In the genomic region with DNA sequence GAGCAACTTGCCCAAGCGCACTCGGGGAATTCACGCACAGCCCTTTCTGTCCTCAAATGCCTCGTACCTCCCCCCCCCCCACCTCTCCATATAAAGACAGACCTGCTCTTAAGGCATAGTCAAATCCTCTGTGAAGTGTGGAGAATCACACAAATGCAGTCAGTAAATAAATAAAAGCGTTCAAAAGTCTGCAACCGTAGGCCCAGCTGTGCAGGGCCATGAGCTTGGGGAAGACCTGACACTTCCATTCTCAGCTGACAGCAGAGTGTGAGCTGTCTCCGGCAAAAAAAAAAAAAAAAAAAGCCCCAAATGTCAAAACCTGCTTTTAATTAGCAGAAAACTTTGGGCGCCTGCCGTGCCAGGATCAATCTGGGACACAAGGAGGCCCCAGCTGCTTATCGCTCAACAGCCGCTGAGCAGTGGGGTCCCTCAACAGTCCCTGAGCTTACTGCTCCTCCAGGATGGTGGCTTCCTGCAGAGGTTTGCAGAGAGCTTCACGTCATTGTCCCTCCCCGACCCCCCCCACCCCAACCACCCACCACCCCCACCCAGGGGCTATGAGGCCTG, we compare ENCODE assay signal across 17 mouse cellular contexts. TPM values are rescaled to one million over a fixed set of nuclear protein-coding genes. Genes with fewer than 3 reads are reported as not detected.
DNase-seq lines count a peak whose midpoint lies in the region; ATAC-seq lines count a peak whose summit lies in the region.
"Had no signal": no experiment of that assay in that cellular context is flagged by ENCODE, and none has a peak within 500 bp of the region (broad histone marks: within the 10 kb centered on the region; RNA-seq: fewer than 3 reads in every experiment).

No protein-coding gene starts in this region.

- H3K4me2 ChIP-seq in embryonic facial prominence, embryonic 11.5 days (ENCODE audit: low read depth, low read length) = no peak overlapping the region
- no peak overlapping the region for H3K4me2 ChIP-seq in neural tube, embryonic 12.5 days (replicated peaks)
- H3K4me2 ChIP-seq in neural tube, embryonic 15.5 days = no peak overlapping the region
- no peak overlapping the region for H3K4me2 ChIP-seq in heart, embryonic 12.5 days
- H3K4me2 ChIP-seq: limb, embryonic 15.5 days; midbrain, embryonic 12.5 days had no signal

- no peaks in the 10 kb centered on the region for H3K27me3 ChIP-seq in embryonic facial prominence, embryonic 11.5 days (ENCODE audit: control insufficient read depth, insufficient read depth, low read length)
- no peaks in the 10 kb centered on the region for H3K27me3 ChIP-seq in embryonic facial prominence, embryonic 10.5 days (replicated peaks; ENCODE audit: low read depth, poor library complexity, severe bottlenecking)
- H3K27me3 ChIP-seq in neural tube, embryonic 12.5 days (replicated peaks) = no peaks in the 10 kb centered on the region
- H3K27me3 ChIP-seq in neural tube, embryonic 15.5 days (replicated peaks) = peaks cover 4% of the 10 kb centered on the region; the same call in 1 of the 2 replicates
- H3K27me3 ChIP-seq in limb, embryonic 10.5 days (ENCODE audit: low read depth, poor library complexity, severe bottlenecking) = peaks cover 5% of the 10 kb centered on the region; the same call in 1 of the 2 replicates
- H3K27me3 ChIP-seq in heart, embryonic 12.5 days (replicated peaks) = peaks cover 22% of the 10 kb centered on the region
- H3K27me3 ChIP-seq: limb, embryonic 15.5 days; midbrain, embryonic 12.5 days had no signal

- no peaks in the 10 kb centered on the region for H3K9me3 ChIP-seq in embryonic facial prominence, embryonic 11.5 days (replicated peaks; ENCODE audit: control insufficient read depth, low read length)
- no peaks in the 10 kb centered on the region for H3K9me3 ChIP-seq in embryonic facial prominence, embryonic 10.5 days
- no peaks in the 10 kb centered on the region for H3K9me3 ChIP-seq in neural tube, embryonic 12.5 days
- no peaks in the 10 kb centered on the region for H3K9me3 ChIP-seq in neural tube, embryonic 15.5 days (replicated peaks)
- no peaks in the 10 kb centered on the region for H3K9me3 ChIP-seq in limb, embryonic 10.5 days (replicated peaks)
- no peaks in the 10 kb centered on the region for H3K9me3 ChIP-seq in heart, embryonic 12.5 days (replicated peaks)
- H3K9me3 ChIP-seq: limb, embryonic 15.5 days; midbrain, embryonic 12.5 days had no signal

- WGBS in embryonic facial prominence, embryonic 11.5 days = 22% methylated on average over 13 of the region's 13 CpGs
- WGBS in embryonic facial prominence, embryonic 10.5 days = 33% methylated on average over 13 of the region's 13 CpGs
- 28% methylated on average over 13 of the region's 13 CpGs for WGBS in neural tube, embryonic 12.5 days
- whole genome bisulfite sequencing in neural tube, embryonic 15.5 days = 34% methylated on average over 13 of the region's 13 CpGs
- 22% methylated on average over 13 of the region's 13 CpGs for WGBS in limb, embryonic 10.5 days
- WGBS in heart, embryonic 12.5 days = 31% methylated on average over 13 of the region's 13 CpGs

- no peaks in the 10 kb centered on the region; the same call in 1 of the 2 replicates for H3K4me1 ChIP-seq in embryonic facial prominence, embryonic 11.5 days (ENCODE audit: control insufficient read depth, insufficient read depth, low read length)
- H3K4me1 ChIP-seq in embryonic facial prominence, embryonic 10.5 days = peaks cover 49% of the 10 kb centered on the region
- H3K4me1 ChIP-seq in neural tube, embryonic 12.5 days = peaks cover 33% of the 10 kb centered on the region
- H3K4me1 ChIP-seq in neural tube, embryonic 15.5 days = peaks cover 35% of the 10 kb centered on the region
- peaks cover 57% of the 10 kb centered on the region for H3K4me1 ChIP-seq in limb, embryonic 10.5 days
- H3K4me1 ChIP-seq in heart, embryonic 12.5 days (replicated peaks) = peaks cover 25% of the 10 kb centered on the region

- no peak overlapping the region for H3K9ac ChIP-seq in embryonic facial prominence, embryonic 11.5 days (replicated peaks; ENCODE audit: low read length)
- H3K9ac ChIP-seq in neural tube, embryonic 12.5 days = no peak overlapping the region
- no peak overlapping the region for H3K9ac ChIP-seq in neural tube, embryonic 15.5 days (replicated peaks)
- no peak overlapping the region for H3K9ac ChIP-seq in heart, embryonic 12.5 days
- H3K9ac ChIP-seq: limb, embryonic 15.5 days; midbrain, embryonic 12.5 days had no signal

- no peak overlapping the region for H3K4me3 ChIP-seq in embryonic facial prominence, embryonic 11.5 days (ENCODE audit: low read depth, low read length)
- H3K4me3 ChIP-seq in embryonic facial prominence, embryonic 10.5 days = no peak overlapping the region
- H3K4me3 ChIP-seq in neural tube, embryonic 12.5 days = no peak overlapping the region
- H3K4me3 ChIP-seq in neural tube, embryonic 15.5 days (replicated peaks) = no peak overlapping the region
- H3K4me3 ChIP-seq in limb, embryonic 10.5 days = no peak overlapping the region
- no peak overlapping the region for H3K4me3 ChIP-seq in heart, embryonic 12.5 days
- H3K4me3 ChIP-seq: limb, embryonic 15.5 days; midbrain, embryonic 12.5 days had no signal

- no peak overlapping the region for H3K27ac ChIP-seq in embryonic facial prominence, embryonic 11.5 days (replicated peaks; ENCODE audit: low read depth, low read length)
- no peak overlapping the region; the same call in 1 of the 2 replicates for H3K27ac ChIP-seq in embryonic facial prominence, embryonic 10.5 days (replicated peaks)
- no peak overlapping the region for H3K27ac ChIP-seq in neural tube, embryonic 12.5 days
- H3K27ac ChIP-seq in neural tube, embryonic 15.5 days (replicated peaks) = no peak overlapping the region
- peak overlapping the region; percentile 43; the same call in 1 of the 2 replicates for H3K27ac ChIP-seq in limb, embryonic 10.5 days
- no peak overlapping the region for H3K27ac ChIP-seq in heart, embryonic 12.5 days (ENCODE audit: poor library complexity, severe bottlenecking)
- H3K27ac ChIP-seq: limb, embryonic 15.5 days; macrophage; midbrain, embryonic 12.5 days had no signal

- no peak for ATAC-seq in embryonic facial prominence, embryonic 11.5 days (replicated peaks; ENCODE audit: insufficient number of reproducible peaks, low FRiP score, low TSS enrichment, low read depth)
- ATAC-seq in neural tube, embryonic 12.5 days (ENCODE audit: low FRiP score, low read depth) = 0 out of 2 replicates have a peak, but pooled peaks have one; percentile 13
- ATAC-seq in neural tube, embryonic 15.5 days (ENCODE audit: low FRiP score) = no peak
- ATAC-seq in heart, embryonic 12.5 days (ENCODE audit: insufficient number of reproducible peaks, low FRiP score) = no peak
- ATAC-seq in cerebellum, adult (ENCODE audit: insufficient number of reproducible peaks, low FRiP score, low TSS enrichment) = no peak
- ATAC-seq: Patski had no signal

- peak; percentile 44 for DNase-seq in embryonic facial prominence, embryonic 11.5 days (ENCODE audit: low spot score)
- DNase-seq in embryonic facial prominence, embryonic 10.5 days (ENCODE audit: low spot score) = no peak
- no peak for DNase-seq in limb, embryonic 10.5 days (ENCODE audit: low spot score)
- no peak for DNase-seq in cerebellum, postnatal 14 days
- DNase-seq: cerebellum, adult 11 months; kidney, adult 8-10 months; lung, adult 2 months; spleen, adult 18-20 months; thymus, postnatal 25 days had no signal

- no peaks in the 10 kb centered on the region for H3K36me3 ChIP-seq in embryonic facial prominence, embryonic 11.5 days (replicated peaks; ENCODE audit: control insufficient read depth, insufficient read depth, low read depth, low read length)
- no peaks in the 10 kb centered on the region for H3K36me3 ChIP-seq in embryonic facial prominence, embryonic 10.5 days (replicated peaks)
- no peaks in the 10 kb centered on the region for H3K36me3 ChIP-seq in neural tube, embryonic 12.5 days
- no peaks in the 10 kb centered on the region for H3K36me3 ChIP-seq in neural tube, embryonic 15.5 days
- H3K36me3 ChIP-seq in limb, embryonic 10.5 days = no peaks in the 10 kb centered on the region
- no peaks in the 10 kb centered on the region for H3K36me3 ChIP-seq in heart, embryonic 12.5 days
- H3K36me3 ChIP-seq: limb, embryonic 15.5 days; midbrain, embryonic 12.5 days had no signal

RNA-seq across cellular contexts. Expression of gene Rtl6, which starts 34.0 kb away (rescaled TPM):
- 12.7 and 16.1 TPM in 2 replicates for polyA plus RNA-seq in embryonic facial prominence, embryonic 11.5 days (2014; fragmentation: Nextera tagmentation; extraction: Ambion mirVana)
- 25.1 and 26.0 TPM in 2 replicates for polyA plus RNA-seq in embryonic facial prominence, embryonic 10.5 days (2016; fragmentation: Nextera tagmentation; extraction: Ambion mirVana)
- 45.8 and 47.4 TPM in 2 replicates for polyA plus RNA-seq in neural tube, embryonic 12.5 days (2016; fragmentation: Nextera tagmentation; extraction: Ambion mirVana)
- polyA plus RNA-seq in neural tube, embryonic 15.5 days (2015; fragmentation: Nextera tagmentation; extraction: Ambion mirVana) = 46.5 and 55.0 TPM in 2 replicates
- polyA plus RNA-seq in limb, embryonic 10.5 days (2016; fragmentation: Nextera tagmentation; extraction: Ambion mirVana) = 18.7 and 27.1 TPM in 2 replicates
- 13.1 and 14.1 TPM in 2 replicates for polyA plus RNA-seq in heart, embryonic 12.5 days (2016; fragmentation: Nextera tagmentation; extraction: Ambion mirVana)
